Mouse (Mus musculus) embryo, embryonic 9.5 days (tissue): ENCODE data around the gene Sprr2d.

Source experiments
- DNase-seq: peaks from one replicate; pipeline ENCODE4 v3.0.0-alpha.2; 2017; ENCODE audit errors: extremely low spot score

The Sprr2d gene

DNA sequence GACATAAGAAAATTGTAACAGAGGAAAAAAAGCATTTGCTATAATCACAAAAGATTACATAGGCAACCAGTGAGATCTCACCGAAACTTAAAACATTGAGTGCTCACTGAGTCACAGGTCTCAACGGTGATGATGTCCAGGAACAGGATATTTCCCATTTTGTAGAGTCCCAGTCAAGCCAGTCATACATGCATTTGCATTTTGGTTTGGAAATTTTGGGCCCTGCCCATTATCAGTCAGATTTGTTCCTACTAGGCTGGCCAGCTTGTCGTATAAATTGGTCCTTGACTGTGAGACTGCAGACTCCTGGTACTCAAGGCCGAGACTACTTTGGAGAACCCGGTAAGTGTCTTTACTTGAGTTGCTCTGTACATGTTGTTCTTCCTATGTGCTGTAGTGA, at the start of gene Sprr2d:
Gene Sprr2d, plus strand, starts transcription at position 301 of the 400 bp plus-strand sequence.
- DNase-seq: no peak

DNA sequence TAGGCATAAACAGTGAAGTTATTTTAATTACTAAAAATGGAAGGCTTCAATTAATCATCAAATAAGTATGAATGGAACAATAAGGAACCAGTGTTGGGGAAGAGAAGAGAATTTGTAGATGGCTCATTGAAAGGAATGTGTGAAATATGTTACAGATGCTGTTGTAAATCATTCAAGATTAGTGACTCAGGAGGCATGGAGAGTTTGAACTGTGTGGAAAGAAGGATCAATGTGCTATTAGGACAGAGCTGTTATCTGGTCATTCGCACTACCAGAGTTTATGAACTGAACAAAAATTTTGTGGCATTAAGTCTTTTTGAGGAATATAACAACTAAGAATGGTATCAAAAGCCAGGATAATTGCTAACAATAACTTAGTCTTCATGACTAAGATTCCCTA, 31.5 kb upstream of the Sprr2d start:
- no peak for DNase-seq

DNA sequence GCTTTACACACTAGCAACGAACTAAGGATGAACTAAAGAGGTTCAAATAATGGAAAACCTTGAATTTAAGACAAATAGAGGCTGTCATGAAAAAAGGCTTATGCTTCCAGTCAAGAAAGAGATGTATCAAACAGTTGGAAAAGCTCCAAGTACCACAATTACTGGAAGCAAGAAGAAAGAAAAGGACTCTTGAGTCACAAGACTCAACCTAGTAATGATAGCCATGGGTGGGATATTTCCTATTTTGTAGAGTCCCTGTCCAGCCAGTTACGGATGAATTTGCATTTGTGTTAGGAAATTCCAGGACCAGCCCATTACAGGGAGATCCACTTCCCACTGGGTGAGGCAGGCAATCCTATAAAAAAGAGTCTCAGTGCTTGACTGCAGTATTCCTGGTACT, 22.6 kb upstream of the Sprr2d start, which contains the start of gene Sprr2b:
Gene Sprr2b, plus strand, starts transcription at position 301 of the 400 bp plus-strand sequence.
- no peak for DNase-seq

DNA sequence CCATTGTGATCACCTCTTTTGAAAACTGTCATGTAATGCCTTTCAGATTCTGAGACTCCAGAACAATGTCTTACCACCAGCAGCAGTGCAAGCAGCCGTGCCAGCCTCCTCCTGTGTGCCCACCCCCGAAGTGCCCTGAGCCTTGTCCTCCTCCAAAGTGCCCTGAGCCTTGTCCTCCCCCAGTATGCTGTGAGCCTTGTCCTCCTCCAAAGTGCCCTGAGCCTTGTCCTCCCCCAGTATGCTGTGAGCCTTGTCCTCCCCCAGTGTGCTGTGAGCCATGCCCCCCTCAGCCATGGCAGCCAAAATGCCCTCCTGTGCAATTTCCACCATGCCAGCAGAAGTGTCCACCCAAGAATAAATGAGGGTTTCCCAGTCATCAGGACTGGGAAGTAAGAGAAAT, 21.6 kb upstream of the Sprr2d start:
- DNase-seq: no peak

DNA sequence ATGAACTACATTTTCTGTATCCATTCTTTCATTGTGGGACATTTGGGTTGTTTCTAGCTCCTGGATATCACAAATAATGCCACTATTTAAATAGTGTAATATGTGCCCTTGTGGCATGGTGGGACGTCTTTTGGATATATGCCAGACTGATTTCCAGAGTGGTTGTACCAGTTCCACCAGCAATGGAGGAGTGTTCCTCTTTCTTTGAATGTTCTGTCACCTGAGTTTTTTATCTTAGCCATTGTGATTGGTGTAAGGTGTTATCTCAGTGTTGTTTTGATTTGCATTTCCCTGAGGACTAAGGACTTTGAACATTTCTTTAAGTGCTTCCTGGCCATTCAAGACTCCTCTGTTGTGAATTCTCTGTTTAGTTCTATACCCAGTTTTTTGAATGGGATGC, 2.7 kb upstream of the Sprr2d start:
- DNase-seq: no peak

DNA sequence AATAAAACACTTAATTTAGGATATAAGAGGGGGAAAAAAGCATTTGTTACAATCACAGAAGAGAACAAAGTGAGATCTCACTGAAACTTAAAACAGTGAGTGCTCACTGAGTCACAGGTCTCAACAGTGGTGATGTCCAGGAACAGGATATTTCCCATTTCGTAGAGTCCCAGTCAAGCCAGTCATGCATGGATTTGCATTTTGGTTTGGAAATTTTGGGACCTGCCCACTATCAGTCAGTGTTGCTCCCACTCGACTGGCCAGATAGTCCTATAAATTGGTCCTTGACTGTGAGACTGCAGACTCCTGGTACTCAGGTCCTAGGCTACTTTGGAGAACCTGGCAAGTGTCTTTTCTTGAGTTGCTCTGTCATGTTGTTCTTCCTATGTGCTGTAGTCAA, 12.9 kb downstream of the Sprr2d start, which contains the start of gene Sprr2e:
Gene Sprr2e, plus strand, starts transcription at position 301 of the 400 bp plus-strand sequence.
- no peak for DNase-seq

DNA sequence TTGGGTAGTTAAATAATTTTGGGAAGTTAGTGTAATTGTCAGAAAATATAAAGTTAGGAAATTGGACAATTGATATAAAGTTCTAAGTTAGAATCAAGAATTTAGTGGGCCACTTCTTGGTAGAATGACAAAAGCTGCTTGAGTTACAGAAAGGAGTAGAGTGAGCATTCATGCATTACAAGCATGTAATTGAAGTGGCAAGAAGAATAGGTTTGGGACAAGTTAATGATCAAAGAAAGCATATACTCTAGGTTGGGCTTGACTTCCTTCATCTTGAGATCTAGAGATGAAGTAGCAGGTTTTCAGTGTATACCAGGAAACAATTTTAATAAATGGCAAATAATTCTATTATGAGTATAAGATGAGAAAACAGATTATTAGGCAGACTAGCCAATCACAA, 22.7 kb downstream of the Sprr2d start:
- DNase-seq: no peak

DNA sequence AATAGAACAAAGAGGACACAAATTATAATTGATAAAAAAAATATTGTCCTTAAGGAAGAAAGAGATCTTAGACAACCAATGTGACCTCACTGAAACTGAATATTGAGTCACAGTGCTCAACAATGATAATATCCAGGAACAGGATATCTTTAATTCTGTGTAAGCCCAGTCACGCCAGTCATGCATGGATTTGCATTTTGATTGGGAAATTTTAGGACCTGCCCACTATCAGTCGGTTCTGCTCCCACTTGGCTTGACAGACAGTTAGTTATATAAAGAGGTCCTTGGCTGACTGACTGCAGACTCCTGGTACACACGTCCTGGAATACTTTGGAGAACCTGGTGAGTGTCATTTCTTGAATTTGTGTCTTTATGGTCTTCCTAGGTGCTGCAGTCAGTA, 25.9 kb downstream of the Sprr2d start, which contains the start of gene Sprr2f:
Gene Sprr2f, plus strand, starts transcription at position 301 of the 400 bp plus-strand sequence.
- no peak for DNase-seq

DNA sequence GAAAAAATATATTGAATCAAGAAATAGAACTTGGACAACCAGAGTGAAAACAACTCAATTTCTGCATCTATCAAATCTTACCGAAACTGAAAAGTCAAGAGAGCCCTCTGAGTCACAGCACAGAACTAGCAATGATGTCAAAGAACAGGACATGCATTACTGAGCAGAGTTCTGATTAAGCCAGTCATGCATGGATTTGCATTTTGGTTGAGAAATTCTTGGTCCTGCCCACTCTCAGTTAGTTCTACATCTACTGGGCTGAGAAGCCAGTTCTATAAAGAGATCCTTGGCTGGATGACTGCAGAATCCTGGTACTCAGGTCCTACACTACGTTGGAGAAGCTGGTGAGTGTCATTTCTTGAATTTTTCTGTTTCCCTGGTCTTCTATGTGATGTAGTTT, 34.7 kb downstream of the Sprr2d start:
- DNase-seq: no peak

DNA sequence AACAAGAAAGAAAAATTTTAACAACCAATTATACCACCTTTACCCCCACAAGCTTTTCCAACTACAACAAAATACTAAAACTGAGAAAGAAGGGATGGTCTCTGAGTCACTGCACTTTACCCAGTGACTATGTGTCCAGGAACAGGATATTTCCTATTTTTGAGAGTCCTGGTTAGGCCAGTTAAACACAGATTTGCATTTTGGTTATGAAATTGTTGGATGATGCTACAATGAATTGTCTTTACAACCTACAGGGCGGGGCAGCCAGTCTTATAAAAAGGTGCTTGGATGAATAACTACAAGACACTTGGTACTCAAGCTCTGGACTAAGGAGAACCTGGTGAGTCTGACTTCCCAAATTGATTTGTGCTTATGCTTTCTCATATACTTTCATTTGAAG, 46.4 kb downstream of the Sprr2d start, which contains the start of gene Sprr2h:
Gene Sprr2h, plus strand, starts transcription at position 301 of the 400 bp plus-strand sequence.
- DNase-seq: no peak
